Mouse (Mus musculus) C2C12 (cell line): Measurements from ENCODE around the gene Mkrn3. TPM values are rescaled to one million over a fixed set of nuclear protein-coding genes. Genes with fewer than 3 reads are reported as not detected.

Experiments
- H3K27me3 ChIP-seq: one replicate; pipeline ENCODE4 v1.6.1; 2011; ENCODE audit not compliant: control insufficient read depth, insufficient read depth, insufficient read length
- H3K36me3 ChIP-seq: one replicate; pipeline ENCODE4 v1.6.1; 2011; ENCODE audit not compliant: control insufficient read depth, insufficient read depth
- H3K4me3 ChIP-seq: one replicate; pipeline ENCODE4 v1.5.1; 2011; ENCODE audit warnings: mild to moderate bottlenecking, control low read depth; ENCODE audit not compliant: poor library complexity, insufficient read depth, severe bottlenecking
- H3K79me2 ChIP-seq: one replicate; pipeline ENCODE4 v1.6.1; 2011; ENCODE audit not compliant: control insufficient read depth, insufficient read depth
- H3K79me3 ChIP-seq: one replicate; pipeline ENCODE4 v1.6.1; 2011; ENCODE audit warnings: low read depth, control low read depth
- H3ac ChIP-seq: one replicate; pipeline ENCODE3; 2011; ENCODE audit warnings: low read depth; ENCODE audit not compliant: control insufficient read depth, insufficient read length
- CEBPB ChIP-seq: IDR thresholded peaks from one replicate; pipeline ENCODE4 v1.6.1; 2011; ENCODE audit warnings: low read depth, mild to moderate bottlenecking, control low read depth, moderate library complexity
- CTCF ChIP-seq: IDR thresholded peaks from one replicate; pipeline ENCODE4 v1.5.1; 2011; ENCODE audit not compliant: control insufficient read depth, insufficient read depth, insufficient read length
- FOSL1 ChIP-seq: IDR thresholded peaks from one replicate; pipeline ENCODE4 v1.8.0; 2011; ENCODE audit warnings: mild to moderate bottlenecking, low read length; ENCODE audit not compliant: poor library complexity, insufficient read depth, severe bottlenecking
- MAX ChIP-seq: IDR thresholded peaks from one replicate; pipeline ENCODE4 v1.6.1; 2011; ENCODE audit warnings: mild to moderate bottlenecking, control low read depth
- MYOD1 ChIP-seq: IDR thresholded peaks from one replicate; pipeline ENCODE4 v1.6.1; 2011; ENCODE audit warnings: low read depth; ENCODE audit not compliant: control insufficient read depth, insufficient read length
- MYOG ChIP-seq: IDR thresholded peaks from one replicate; pipeline ENCODE4 v1.6.1; 2011; ENCODE audit not compliant: control insufficient read depth, insufficient read length; ENCODE audit errors: extremely low read depth
- USF1 ChIP-seq: IDR thresholded peaks from one replicate; pipeline ENCODE4 v1.6.1; 2011; ENCODE audit warnings: low read depth, mild to moderate bottlenecking, control low read depth, moderate library complexity
- polyA plus RNA-seq: library from polyadenylated mRNA; unstranded; fragments of >200 nt; fragmentation: generic; extraction: Trizol; gene quantifications from one replicate; pipeline ENCODE4 v1.2.1, GENCODE M21; 2012; ENCODE audit warnings: missing spikeins

Mkrn3 gene
- polyA plus RNA-seq, 1 experiment = 0.83 TPM

- H3K27me3 ChIP-seq = peaks cover 3% of the 10 kb centered on the region
Observed at GRCm38 (mm10) chr7:62418346-62418745, 1.6 kb downstream of the Mkrn3 start.

DNA sequence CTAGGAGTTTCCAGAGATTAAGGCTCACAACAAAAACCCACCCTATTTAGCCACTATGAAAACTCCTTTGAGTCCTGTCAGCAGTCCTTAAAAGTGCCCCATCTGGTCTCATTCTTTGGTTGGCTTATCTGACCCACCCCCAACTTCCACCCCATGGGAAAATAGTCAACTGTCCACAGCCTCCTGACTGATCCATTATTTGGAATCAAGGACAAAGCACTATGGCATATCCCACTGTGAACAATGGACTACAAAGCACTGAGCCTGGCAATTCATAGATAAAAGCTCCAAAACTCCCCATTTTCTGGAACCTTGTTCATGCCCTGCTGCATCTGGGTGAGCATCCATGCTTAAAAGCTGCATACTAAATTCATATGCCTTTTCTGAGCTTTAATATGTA is 3.8 kb downstream of the Mkrn3 start:
- H3K79me2 ChIP-seq = peaks cover 18% of the 10 kb centered on the region
- no peak for TF ChIP-seq MYOD1
- no peak for TF ChIP-seq CEBPB
- TF ChIP-seq USF1 = no peak
- TF ChIP-seq MAX = no peak
- no peak for TF ChIP-seq CTCF
- no peak for TF ChIP-seq FOSL1
- no peak for TF ChIP-seq MYOG
- no peaks in the 10 kb centered on the region for H3K27me3 ChIP-seq
- H3ac ChIP-seq = no peak overlapping the region
- no peaks in the 10 kb centered on the region for H3K36me3 ChIP-seq
- peaks cover 6% of the 10 kb centered on the region for H3K79me3 ChIP-seq
- H3K4me3 ChIP-seq = no peak overlapping the region

More at GRCm38 (mm10) chr7:62418346-62418745, 1.6 kb downstream of the Mkrn3 start:
- TF ChIP-seq CEBPB (no peak), USF1 (no peak), CTCF (no peak), MYOD1 (no peak), FOSL1 (no peak), MYOG (no peak), MAX (no peak)
- H3K4me3 ChIP-seq = no peak overlapping the region
- H3K79me2 ChIP-seq = peaks cover 18% of the 10 kb centered on the region
- no peaks in the 10 kb centered on the region for H3K36me3 ChIP-seq
- peaks cover 6% of the 10 kb centered on the region for H3K79me3 ChIP-seq
- no peak overlapping the region for H3ac ChIP-seq

- Histone ChIP-seq H3K36me3 (no peaks in the 10 kb centered on the region), H3K79me2 (peaks cover 18% of the 10 kb centered on the region), H3K4me3 (no peak overlapping the region), H3K27me3 (no peaks in the 10 kb centered on the region), H3K79me3 (peaks cover 6% of the 10 kb centered on the region), H3ac (no peak overlapping the region)
- TF ChIP-seq CTCF = no peak
- TF ChIP-seq MAX = no peak
- no peak for TF ChIP-seq FOSL1
- no peak for TF ChIP-seq USF1
- no peak for TF ChIP-seq MYOD1
- TF ChIP-seq CEBPB = no peak
- no peak for TF ChIP-seq MYOG
Observed at GRCm38 (mm10) chr7:62415222-62415621, 4.7 kb downstream of the Mkrn3 start.

GRCm38 (mm10) chr7:62407803-62408202 is 12.1 kb downstream of the Mkrn3 start:
- Histone ChIP-seq H3K36me3 (no peaks in the 10 kb centered on the region), H3K79me2 (no peaks in the 10 kb centered on the region), H3ac (no peak overlapping the region), H3K4me3 (no peak overlapping the region), H3K79me3 (no peaks in the 10 kb centered on the region), H3K27me3 (no peaks in the 10 kb centered on the region)
- TF ChIP-seq MYOD1 = no peak
- TF ChIP-seq CTCF = no peak
- no peak for TF ChIP-seq MAX

DNA sequence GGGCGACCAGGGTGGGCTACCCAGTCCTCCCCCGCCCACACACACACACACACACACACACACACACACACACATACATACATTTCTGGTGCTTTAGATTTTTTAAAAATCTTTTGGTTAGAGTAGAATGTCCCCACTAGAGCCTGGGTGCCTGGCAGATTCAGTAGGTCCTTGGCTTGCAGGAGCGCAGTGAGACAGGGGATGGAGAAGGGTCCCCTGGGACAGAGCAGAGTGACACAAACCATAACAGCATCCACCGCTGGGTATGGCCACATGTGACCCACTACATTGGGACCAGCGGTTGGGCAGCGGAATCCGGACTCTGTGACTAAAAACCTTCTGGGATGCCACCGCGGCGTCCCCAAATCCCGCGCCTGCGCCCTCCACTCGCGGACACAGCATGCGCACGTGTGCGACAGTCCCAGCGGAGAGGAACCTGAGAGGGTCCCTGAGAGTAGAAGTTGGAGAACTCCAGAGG is 13.3 kb downstream of the Mkrn3 start:
- Histone ChIP-seq H3K36me3 (no peaks in the 10 kb centered on the region), H3K4me3 (no peak overlapping the region), H3K79me2 (no peaks in the 10 kb centered on the region)

DNA sequence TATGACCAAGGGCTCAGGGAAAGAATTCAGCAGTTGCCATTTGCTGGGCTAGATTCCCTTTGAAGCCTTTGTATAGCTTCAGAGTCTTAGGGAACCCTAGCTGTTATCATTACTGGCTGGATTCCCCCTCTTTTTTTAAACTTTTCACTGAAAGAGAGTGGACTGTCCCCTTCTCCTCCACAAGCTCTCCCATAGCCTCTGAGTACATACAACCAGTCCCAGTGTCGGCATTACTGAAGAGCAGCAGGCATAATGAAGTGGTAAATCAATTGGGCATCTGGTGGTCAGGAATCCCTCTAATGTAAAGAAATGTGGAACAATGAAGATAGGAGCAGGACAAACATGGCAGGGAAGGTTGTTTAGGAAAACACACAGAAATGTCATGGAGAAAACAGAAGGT is 27.7 kb downstream of the Mkrn3 start:
- Histone ChIP-seq H3K27me3 (no peaks in the 10 kb centered on the region), H3K79me2 (no peaks in the 10 kb centered on the region), H3K79me3 (no peaks in the 10 kb centered on the region), H3K36me3 (no peaks in the 10 kb centered on the region), H3ac (no peak overlapping the region), H3K4me3 (no peak overlapping the region)
- TF ChIP-seq MAX (no peak), MYOD1 (no peak), CEBPB (no peak), USF1 (no peak), CTCF (no peak), MYOG (no peak), FOSL1 (no peak)

More for the DNA sequence above, 13.3 kb downstream of the Mkrn3 start:
- Histone ChIP-seq H3K27me3 (no peaks in the 10 kb centered on the region), H3K79me3 (no peaks in the 10 kb centered on the region), H3ac (no peak overlapping the region)
- no peak for TF ChIP-seq MAX
- TF ChIP-seq MYOD1 = no peak
- TF ChIP-seq CTCF = no peak
- TF ChIP-seq CEBPB = no peak
- TF ChIP-seq USF1 = no peak
- TF ChIP-seq MYOG = no peak
- no peak for TF ChIP-seq FOSL1
